Mouse (Mus musculus) CH12.LX (cell line): Measurements from ENCODE around the gene Ccdc159.

ENCODE experiments used
- CTCF ChIP-seq, 2 experiments: IDR thresholded peaks in 1 of 2; conservative IDR thresholded peaks in 1 of 2; 2 replicates each; pipeline ENCODE4 v1.5.1; 2011 to 2012; ENCODE audit warnings: low read depth in 2 of 2, low read length in 2 of 2, improper control_type of control experiment in 1 of 2, inconsistent platforms in 1 of 2, mild to moderate bottlenecking in 1 of 2, moderate library complexity in 1 of 2
- E2F4 ChIP-seq: IDR thresholded peaks from 2 replicates; pipeline ENCODE4 v1.6.1; 2011; ENCODE audit warnings: low read depth, low read length, improper control_type of control experiment; ENCODE audit not compliant: insufficient replicate concordance
- EP300 ChIP-seq: IDR thresholded peaks from 2 replicates; pipeline ENCODE4 v1.6.1; 2011; ENCODE audit warnings: low read length, improper control_type of control experiment
- JUN ChIP-seq: IDR thresholded peaks from 2 replicates; pipeline ENCODE4 v1.6.1; 2011; ENCODE audit warnings: low read depth, mild to moderate bottlenecking, low read length, improper control_type of control experiment, moderate library complexity; ENCODE audit not compliant: insufficient read depth
- JUND ChIP-seq: conservative IDR thresholded peaks from 2 replicates; pipeline ENCODE4 v1.6.1; 2011; ENCODE audit warnings: low read depth, low read length, improper control_type of control experiment
- MAX ChIP-seq: IDR thresholded peaks from 2 replicates; pipeline ENCODE4 v1.6.1; 2011; ENCODE audit warnings: low read length, improper control_type of control experiment
- MEF2A ChIP-seq: IDR thresholded peaks from 2 replicates; pipeline ENCODE4 v1.6.1; 2014; ENCODE audit warnings: low read depth, mild to moderate bottlenecking, inconsistent platforms, low read length, improper control_type of control experiment, borderline replicate concordance
- PAX5 ChIP-seq: IDR thresholded peaks from 2 replicates; pipeline ENCODE4 v1.6.1; 2012; ENCODE audit warnings: low read length, inconsistent platforms, mixed read lengths
- POLR2A ChIP-seq: IDR thresholded peaks from 2 replicates; pipeline ENCODE4 v1.6.1; 2011; ENCODE audit warnings: low read depth, mild to moderate bottlenecking, improper control_type of control experiment, low read length
- POLR2AphosphoS2 ChIP-seq: IDR thresholded peaks from 2 replicates; pipeline ENCODE4 v1.6.1; 2011; ENCODE audit warnings: low read depth, low read length, improper control_type of control experiment
- RCOR1 ChIP-seq: conservative IDR thresholded peaks from 2 replicates; pipeline ENCODE4 v1.6.1; 2012; ENCODE audit warnings: low read depth, mild to moderate bottlenecking, inconsistent platforms, low read length, improper control_type of control experiment

DNA sequence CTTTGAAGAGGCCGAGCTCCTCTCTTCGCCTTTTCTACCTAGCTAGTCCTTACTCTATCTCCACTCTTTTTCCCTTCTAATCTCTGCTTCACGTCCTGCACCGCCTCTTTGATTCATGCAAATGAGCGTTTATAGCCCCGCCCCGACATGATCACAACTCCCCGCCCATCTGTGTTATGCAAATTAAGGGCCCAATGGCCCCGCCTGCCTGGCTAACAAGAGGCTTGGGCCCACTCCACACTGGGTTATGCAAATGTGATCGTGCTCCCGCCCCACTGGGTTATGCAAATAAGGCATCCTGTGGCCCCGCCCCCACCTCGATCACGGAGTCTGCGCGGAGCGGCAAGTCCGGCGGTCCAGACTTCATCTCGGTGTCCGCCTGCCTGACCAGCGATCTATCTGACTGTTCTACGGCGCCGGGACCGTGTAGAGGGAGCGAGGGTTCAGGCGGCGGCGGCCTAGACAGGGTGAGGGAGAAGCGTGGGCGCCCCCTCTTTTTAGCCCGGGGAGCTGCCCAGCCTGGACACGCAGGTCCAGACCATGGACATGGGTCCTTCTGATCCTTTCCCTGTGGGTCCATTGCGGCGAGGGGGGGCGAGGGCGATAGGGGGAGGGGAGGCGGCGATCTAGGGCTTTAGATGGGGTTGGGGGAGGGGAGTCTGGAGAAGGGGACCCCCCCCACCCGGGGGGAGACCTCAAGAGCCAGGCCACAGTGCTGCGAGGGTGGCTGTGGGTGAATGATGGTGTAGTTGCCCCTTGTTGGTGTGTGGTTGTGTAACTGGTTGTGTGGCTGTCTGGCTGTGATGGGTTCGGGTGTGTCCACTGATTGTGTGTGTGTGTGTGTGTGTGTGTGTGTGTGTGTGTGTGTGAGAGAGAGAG lies 9.7 kb downstream of the Ccdc159 start, which contains the start of gene Plppr2:
- no peak for TF ChIP-seq MEF2A
- no peak for TF ChIP-seq CTCF (conservative IDR thresholded peaks at IDR 0.05 in 1 of 2, IDR thresholded peaks at IDR 0.05 in 1 of 2; ENCODE audit: low read depth in 2 of 2, low read length in 2 of 2)
- no peak for TF ChIP-seq RCOR1
- no peak for TF ChIP-seq MAX
- no peak for TF ChIP-seq E2F4
- TF ChIP-seq JUND = no peak
- TF ChIP-seq JUN = no peak
- TF ChIP-seq POLR2A = no peak
- no peak for TF ChIP-seq PAX5
- no peak for TF ChIP-seq POLR2AphosphoS2
- no peak for TF ChIP-seq EP300
